Mouse (Mus musculus) megakaryocyte, embryonic 14.5 days (primary cell): Measurements from ENCODE around the gene Dedd.

Experiments
- FLI1 ChIP-seq: IDR thresholded peaks from 2 replicates; pipeline ENCODE4 v1.6.1; 2012; ENCODE audit warnings: low read length, inconsistent platforms, mixed read lengths
- GATA1 ChIP-seq: IDR thresholded peaks from 3 replicates; pipeline ENCODE4 v1.6.1; 2012; ENCODE audit warnings: mixed read lengths, low read length, inconsistent platforms, borderline replicate concordance

DNA sequence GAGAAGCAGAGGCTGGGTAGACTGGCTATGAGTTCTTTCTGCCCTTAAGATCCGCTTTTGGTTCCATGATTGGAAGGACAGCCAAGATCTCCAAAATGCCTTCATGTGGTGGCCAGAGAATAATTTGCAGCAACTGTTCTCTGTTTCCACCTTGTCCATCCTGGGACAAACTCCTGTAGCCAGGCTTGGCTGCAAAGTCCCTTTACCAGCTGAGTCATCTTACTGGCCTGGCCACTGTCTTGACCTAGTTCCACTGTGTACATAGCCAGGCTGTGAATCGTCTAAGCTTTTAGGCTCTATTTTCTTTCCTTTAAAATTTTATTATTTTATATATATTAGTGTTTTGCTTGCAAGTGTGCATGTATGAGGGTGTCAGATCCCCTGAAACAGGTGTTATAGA, 20.3 kb downstream of the Dedd start:
- TF ChIP-seq GATA1 (no peak), FLI1 (no peak)
